Comparison of ENCODE assay signal across 32 mouse cellular contexts in the genomic region with DNA sequence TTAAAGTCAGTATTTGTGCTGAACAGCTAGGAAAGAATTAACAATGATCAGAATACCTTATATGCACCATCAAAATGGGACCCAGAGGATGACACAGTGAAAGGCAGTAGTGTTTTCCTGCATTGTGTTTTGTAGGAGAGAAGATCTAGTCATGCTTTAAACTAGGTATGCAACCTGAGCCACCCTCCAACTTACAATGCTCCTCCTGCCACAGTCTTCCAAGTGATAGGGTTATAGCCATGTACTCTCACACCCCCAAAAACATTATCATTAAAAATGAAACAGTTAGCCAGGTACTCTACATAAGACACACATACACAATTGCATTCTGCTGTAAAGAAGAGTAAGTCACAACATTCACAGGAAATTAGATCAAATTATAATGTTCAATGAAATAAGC. TPM values are rescaled to one million over a fixed set of nuclear protein-coding genes. Genes with fewer than 3 reads are reported as not detected.
DNase-seq lines count a peak whose midpoint lies in the region; ATAC-seq and TF ChIP-seq lines count a peak whose summit lies in the region.
"Had no signal": no experiment of that assay in that cellular context is flagged by ENCODE, and none has a peak within 500 bp of the region (broad histone marks: within the 10 kb centered on the region; RNA-seq: fewer than 3 reads in every experiment).

No protein-coding gene starts in this region.

- H3K4me2 ChIP-seq in forebrain, embryonic 11.5 days (ENCODE audit: low read depth, low read length, severe bottlenecking), result no peak overlapping the region
- no peak overlapping the region; the same call in 1 of the 2 replicates for H3K4me2 ChIP-seq in hindbrain, embryonic 12.5 days (replicated peaks)
- H3K4me2 ChIP-seq in hindbrain, postnatal 0 days (ENCODE audit: low read depth, low read length), result no peak overlapping the region
- no peak overlapping the region for H3K4me2 ChIP-seq in midbrain, embryonic 13.5 days (replicated peaks)
- no peak overlapping the region for H3K4me2 ChIP-seq in midbrain, embryonic 14.5 days (ENCODE audit: low read length)
- peak overlapping the region; percentile 44 for H3K4me2 ChIP-seq in CH12.LX (ENCODE audit: insufficient read depth, low read depth, poor library complexity, severe bottlenecking)
- no peak overlapping the region for H3K4me2 ChIP-seq in kidney, embryonic 16.5 days (replicated peaks; ENCODE audit: low read depth, low read length)
- H3K4me2 ChIP-seq: embryonic facial prominence, embryonic 12.5 days; heart, embryonic 15.5 days; stomach, embryonic 15.5 days had no signal

- no peaks in the 10 kb centered on the region for H3K27me3 ChIP-seq in forebrain, embryonic 10.5 days (ENCODE audit: poor library complexity, severe bottlenecking)
- no peaks in the 10 kb centered on the region for H3K27me3 ChIP-seq in forebrain, embryonic 11.5 days (ENCODE audit: control insufficient read depth, insufficient read depth, low read length)
- H3K27me3 ChIP-seq in hindbrain, embryonic 12.5 days, result no peaks in the 10 kb centered on the region
- no peaks in the 10 kb centered on the region for H3K27me3 ChIP-seq in hindbrain, postnatal 0 days (ENCODE audit: insufficient read depth, low read length)
- H3K27me3 ChIP-seq in midbrain, embryonic 13.5 days, result no peaks in the 10 kb centered on the region
- no peaks in the 10 kb centered on the region for H3K27me3 ChIP-seq in midbrain, embryonic 14.5 days (ENCODE audit: control insufficient read depth, insufficient read depth, low read length)
- no peaks in the 10 kb centered on the region for H3K27me3 ChIP-seq in CH12.LX (replicated peaks)
- no peaks in the 10 kb centered on the region for H3K27me3 ChIP-seq in kidney, embryonic 16.5 days (ENCODE audit: insufficient read depth, low read length)
- H3K27me3 ChIP-seq: embryonic facial prominence, embryonic 12.5 days; heart, embryonic 15.5 days; hindbrain, embryonic 15.5 days; limb, embryonic 13.5 days; liver, embryonic 12.5 days; midbrain, embryonic 12.5 days; stomach, embryonic 15.5 days had no signal

- no peak overlapping the region for H3K9ac ChIP-seq in forebrain, embryonic 11.5 days (ENCODE audit: low read length)
- H3K9ac ChIP-seq in hindbrain, embryonic 12.5 days, result no peak overlapping the region
- H3K9ac ChIP-seq in hindbrain, postnatal 0 days (replicated peaks; ENCODE audit: low read length), result no peak overlapping the region
- H3K9ac ChIP-seq in midbrain, embryonic 13.5 days (replicated peaks), result no peak overlapping the region
- H3K9ac ChIP-seq in midbrain, embryonic 14.5 days (replicated peaks; ENCODE audit: low read length), result no peak overlapping the region
- peak overlapping the region; percentile 94; the same call in 1 of the 2 replicates for H3K9ac ChIP-seq in CH12.LX (ENCODE audit: insufficient read depth, low read depth)
- H3K9ac ChIP-seq in kidney, embryonic 16.5 days (replicated peaks; ENCODE audit: low read length), result no peak overlapping the region
- H3K9ac ChIP-seq: embryonic facial prominence, embryonic 12.5 days; heart, embryonic 15.5 days; hindbrain, embryonic 15.5 days; limb, embryonic 13.5 days; liver, embryonic 12.5 days; midbrain, embryonic 12.5 days; stomach, embryonic 15.5 days had no signal

- TF ChIP-seq CTCF in hindbrain, postnatal 0 days (IDR thresholded peaks at IDR 0.05; ENCODE audit: low read depth), result no peak
- no peak for TF ChIP-seq CTCF in CH12.LX (conservative IDR thresholded peaks at IDR 0.05 in 1 of 2, IDR thresholded peaks at IDR 0.05 in 1 of 2; ENCODE audit: low read depth in 2 of 2, low read length in 2 of 2)

- in situ Hi-C loops in CH12.LX (cut with MboI; ENCODE audit: low pct_ligation_motif_present, low pct_unique_long_range_greater_than_20kb, low sequenced_read_pairs), result loop anchor here (10.0 kb wide), 1 partner anchor 140 kb away; a partner anchor contains a TSS

- H3K9me3 ChIP-seq in forebrain, embryonic 10.5 days, result no peaks in the 10 kb centered on the region
- no peaks in the 10 kb centered on the region for H3K9me3 ChIP-seq in forebrain, embryonic 11.5 days (ENCODE audit: control insufficient read depth, low read length)
- H3K9me3 ChIP-seq in hindbrain, embryonic 12.5 days (replicated peaks), result no peaks in the 10 kb centered on the region
- H3K9me3 ChIP-seq in hindbrain, postnatal 0 days (ENCODE audit: low read length), result no peaks in the 10 kb centered on the region
- H3K9me3 ChIP-seq in midbrain, embryonic 13.5 days, result no peaks in the 10 kb centered on the region
- no peaks in the 10 kb centered on the region for H3K9me3 ChIP-seq in midbrain, embryonic 14.5 days (ENCODE audit: control insufficient read depth, low read length)
- no peaks in the 10 kb centered on the region for H3K9me3 ChIP-seq in CH12.LX (replicated peaks; ENCODE audit: low read length)
- no peaks in the 10 kb centered on the region for H3K9me3 ChIP-seq in kidney, embryonic 16.5 days (ENCODE audit: low read length)
- H3K9me3 ChIP-seq: embryonic facial prominence, embryonic 12.5 days; heart, embryonic 10.5 days; heart, embryonic 15.5 days; hindbrain, embryonic 15.5 days; limb, embryonic 13.5 days; liver, embryonic 12.5 days; midbrain, embryonic 12.5 days; stomach, embryonic 15.5 days had no signal

- TF ChIP-seq POLR2A in CH12.LX (IDR thresholded peaks at IDR 0.05; ENCODE audit: low read depth, low read length), result no peak

- no peaks in the 10 kb centered on the region for H3K36me3 ChIP-seq in forebrain, embryonic 10.5 days (replicated peaks)
- no peaks in the 10 kb centered on the region for H3K36me3 ChIP-seq in forebrain, embryonic 11.5 days (ENCODE audit: control insufficient read depth, insufficient read depth, low read length)
- no peaks in the 10 kb centered on the region for H3K36me3 ChIP-seq in hindbrain, embryonic 12.5 days
- H3K36me3 ChIP-seq in hindbrain, postnatal 0 days (ENCODE audit: insufficient read depth, low read length), result no peaks in the 10 kb centered on the region
- H3K36me3 ChIP-seq in midbrain, embryonic 13.5 days, result no peaks in the 10 kb centered on the region
- H3K36me3 ChIP-seq in midbrain, embryonic 14.5 days (ENCODE audit: control insufficient read depth, insufficient read depth, low read length), result no peaks in the 10 kb centered on the region
- H3K36me3 ChIP-seq in CH12.LX (replicated peaks in 1 of 2; ENCODE audit: control insufficient read depth in 1 of 2, insufficient read depth in 1 of 2, low read length in 1 of 2), result peaks cover 0 to 9% of the 10 kb centered on the region in 2 experiments
- H3K36me3 ChIP-seq in kidney, embryonic 16.5 days (ENCODE audit: insufficient read depth, low read length), result no peaks in the 10 kb centered on the region
- H3K36me3 ChIP-seq: embryonic facial prominence, embryonic 12.5 days; G1E; heart, embryonic 10.5 days; heart, embryonic 15.5 days; hindbrain, embryonic 15.5 days; limb, embryonic 13.5 days; liver, embryonic 12.5 days; midbrain, embryonic 12.5 days; stomach, embryonic 15.5 days had no signal

- H3K27ac ChIP-seq in forebrain, embryonic 10.5 days, result peak overlapping the region; percentile 79; the same call in 1 of the 2 replicates
- no peak overlapping the region for H3K27ac ChIP-seq in forebrain, embryonic 11.5 days (ENCODE audit: low read depth, low read length)
- H3K27ac ChIP-seq in hindbrain, embryonic 12.5 days, result 0 out of 2 replicates have a peak overlapping the region, but pooled peaks have one; percentile 49
- no peak overlapping the region for H3K27ac ChIP-seq in hindbrain, postnatal 0 days
- H3K27ac ChIP-seq in midbrain, embryonic 13.5 days, result peak overlapping the region; percentile 78; the same call in 1 of the 2 replicates
- no peak overlapping the region for H3K27ac ChIP-seq in midbrain, embryonic 14.5 days (replicated peaks; ENCODE audit: low read depth, low read length)
- H3K27ac ChIP-seq in CH12.LX (ENCODE audit: insufficient read depth, low read depth), result no peak overlapping the region
- H3K27ac ChIP-seq in kidney, embryonic 16.5 days (ENCODE audit: low read length), result no peak overlapping the region
- H3K27ac ChIP-seq: embryonic facial prominence, embryonic 12.5 days; heart, embryonic 10.5 days; heart, embryonic 15.5 days; limb, embryonic 13.5 days; liver, embryonic 12.5 days; stomach, embryonic 15.5 days had no signal

- no peak for DNase-seq in forebrain, embryonic 10.5 days (ENCODE audit: extremely low spot score, low spot score)
- no peak for DNase-seq in forebrain, embryonic 11.5 days (ENCODE audit: low spot score)
- no peak for DNase-seq in hindbrain, postnatal 0 days (ENCODE audit: low spot score)
- no peak for DNase-seq in midbrain, embryonic 14.5 days
- no peak for DNase-seq in CH12.LX (ENCODE audit: extremely low read depth)
- DNase-seq: adrenal gland, postnatal 10 days; cerebellum, adult 11 months; cerebellum, adult 9-10 months; cerebellum, postnatal 36 days; gastrocnemius, postnatal 25 days; heart, adult 11 months; kidney, adult 9 months; kidney, postnatal 14 days; lung, adult 18-20 months; lung, postnatal 4 days; right cerebral cortex, postnatal 25 days; thymus, postnatal 14 days had no signal

- H3K4me1 ChIP-seq in forebrain, embryonic 10.5 days, result peaks cover 24% of the 10 kb centered on the region
- no peaks in the 10 kb centered on the region for H3K4me1 ChIP-seq in forebrain, embryonic 11.5 days (replicated peaks; ENCODE audit: control insufficient read depth, insufficient read depth, low read length)
- H3K4me1 ChIP-seq in hindbrain, embryonic 12.5 days, result peaks cover 9% of the 10 kb centered on the region; the same call in 1 of the 2 replicates
- H3K4me1 ChIP-seq in hindbrain, postnatal 0 days (ENCODE audit: insufficient read depth, low read length), result no peaks in the 10 kb centered on the region
- H3K4me1 ChIP-seq in midbrain, embryonic 13.5 days (replicated peaks), result peaks cover 15% of the 10 kb centered on the region
- peaks cover 5% of the 10 kb centered on the region; the same call in 1 of the 2 replicates for H3K4me1 ChIP-seq in midbrain, embryonic 14.5 days (ENCODE audit: control insufficient read depth, insufficient read depth, low read length)
- peaks cover 6 to 74% of the 10 kb centered on the region in 2 experiments; a peak in 3 of 4 replicates for H3K4me1 ChIP-seq in CH12.LX (ENCODE audit: control insufficient read depth in 1 of 2, insufficient read depth in 2 of 2)
- H3K4me1 ChIP-seq in kidney, embryonic 16.5 days (ENCODE audit: insufficient read depth, low read length), result 0 out of 2 replicates have a peak, but pooled peaks cover 3% of the 10 kb centered on the region
- H3K4me1 ChIP-seq: embryonic facial prominence, embryonic 12.5 days; heart, embryonic 10.5 days; heart, embryonic 15.5 days; stomach, embryonic 15.5 days had no signal

- H3K79me2 ChIP-seq in CH12.LX (replicated peaks; ENCODE audit: control insufficient read depth, extremely low read depth, insufficient read depth, poor library complexity, severe bottlenecking), result peaks cover 57% of the 10 kb centered on the region

- no peak for TF ChIP-seq EP300 in CH12.LX (IDR thresholded peaks at IDR 0.05; ENCODE audit: low read length)

- H3K4me3 ChIP-seq in forebrain, embryonic 10.5 days, result no peak overlapping the region
- no peak overlapping the region for H3K4me3 ChIP-seq in forebrain, embryonic 11.5 days (ENCODE audit: low read depth, low read length)
- no peak overlapping the region for H3K4me3 ChIP-seq in hindbrain, embryonic 12.5 days
- no peak overlapping the region for H3K4me3 ChIP-seq in hindbrain, postnatal 0 days (ENCODE audit: low read length)
- H3K4me3 ChIP-seq in midbrain, embryonic 13.5 days (replicated peaks), result no peak overlapping the region
- no peak overlapping the region for H3K4me3 ChIP-seq in midbrain, embryonic 14.5 days (replicated peaks; ENCODE audit: low read depth, low read length)
- peak overlapping the region in 1 of 3 experiments; percentile 37 for H3K4me3 ChIP-seq in CH12.LX (replicated peaks in 1 of 3; ENCODE audit: low read depth in 2 of 3, low read length in 2 of 3, poor library complexity in 1 of 3)
- no peak overlapping the region for H3K4me3 ChIP-seq in kidney, embryonic 16.5 days (ENCODE audit: low read length)
- H3K4me3 ChIP-seq: embryonic facial prominence, embryonic 12.5 days; heart, embryonic 10.5 days; heart, embryonic 15.5 days; hindbrain, embryonic 15.5 days; limb, embryonic 13.5 days; liver, embryonic 12.5 days; midbrain, embryonic 12.5 days; stomach, embryonic 15.5 days had no signal

- ATAC-seq in forebrain, embryonic 11.5 days (replicated peaks; ENCODE audit: low FRiP score), result no peak
- ATAC-seq in hindbrain, embryonic 12.5 days (ENCODE audit: low FRiP score), result no peak
- no peak for ATAC-seq in hindbrain, postnatal 0 days
- no peak for ATAC-seq in midbrain, embryonic 13.5 days
- ATAC-seq in midbrain, embryonic 14.5 days (ENCODE audit: low FRiP score, low TSS enrichment), result no peak
- ATAC-seq in kidney, embryonic 16.5 days (ENCODE audit: low FRiP score, low TSS enrichment), result no peak
- ATAC-seq: intestine, embryonic 16.5 days; liver, embryonic 12.5 days; lung, postnatal 0 days had no signal

- TF ChIP-seq RAD21 in CH12.LX (IDR thresholded peaks at IDR 0.05; ENCODE audit: low read depth, low read length), result no peak

- dilution Hi-C loops in CH12.LX (cut with MboI; ENCODE audit: extremely low pct_ligation_motif_present, extremely low pct_unique_long_range_greater_than_20kb, low sequenced_read_pairs), result no loop called here

RNA-seq across cellular contexts. Expression of a gene that starts 40.4 kb away (rescaled TPM):
- polyA plus RNA-seq in forebrain, embryonic 10.5 days (2016; fragmentation: Nextera tagmentation; extraction: Ambion mirVana), result 0.84 and 0.98 TPM in 2 replicates
- polyA plus RNA-seq in forebrain, embryonic 11.5 days (2014; fragmentation: Nextera tagmentation; extraction: Ambion mirVana), result 1.6 and 2.0 TPM in 2 replicates
- polyA plus RNA-seq in hindbrain, embryonic 12.5 days (2016; fragmentation: Nextera tagmentation; extraction: Ambion mirVana), result 1.5 TPM in 2 replicates
- total RNA-seq in hindbrain, postnatal 0 days (2014; rRNA removed), result 1.2 and 2.0 TPM in 2 replicates
- 1.2 and 1.3 TPM in 2 replicates for polyA plus RNA-seq in hindbrain, postnatal 0 days (2015; fragmentation: Nextera tagmentation; extraction: Ambion mirVana)
- polyA plus RNA-seq in midbrain, embryonic 13.5 days (2015; fragmentation: Nextera tagmentation; extraction: Ambion mirVana), result 0.61 and 1.2 TPM in 2 replicates
- 0.59 and 2.4 TPM in 2 replicates for polyA plus RNA-seq in midbrain, embryonic 14.5 days (2014; fragmentation: Nextera tagmentation; extraction: Ambion mirVana)
- total RNA-seq in CH12.LX (2012; rRNA removed) (120 and 121 TPM in 2 replicates), CH12.LX (2014; rRNA removed) (211 and 250 TPM in 2 replicates)
- polyA plus RNA-seq in CH12.LX (2012; ENCODE audit: insufficient read length, low read depth), result 136 and 146 TPM in 2 replicates
- polyA plus RNA-seq in kidney, embryonic 16.5 days (2015; fragmentation: Nextera tagmentation; extraction: Ambion mirVana), result 5.0 and 5.6 TPM in 2 replicates
- polyA plus RNA-seq: C2C12, G1E had no signal

Comparison
In these comparisons a context has a peak if more than half of its experiments do, and no peak if none do; other contexts are left out.
1. H3K27ac ChIP-seq: peak in forebrain, embryonic 10.5 days (single experiment), hindbrain, embryonic 12.5 days (single experiment) and midbrain, embryonic 13.5 days (single experiment); none in forebrain, embryonic 11.5 days (single experiment), hindbrain, postnatal 0 days (single experiment), midbrain, embryonic 14.5 days (single experiment), CH12.LX (single experiment) and kidney, embryonic 16.5 days (single experiment).
2. RNA of a gene that starts 40.4 kb away (polyA plus RNA-seq): 136 to 146 TPM in CH12.LX; 5.0 to 5.6 TPM in kidney, embryonic 16.5 days, 0.59 to 2.4 TPM in midbrain, embryonic 14.5 days, 1.6 to 2.0 TPM in forebrain, embryonic 11.5 days, 1.5 TPM in hindbrain, embryonic 12.5 days, 1.2 to 1.3 TPM in hindbrain, postnatal 0 days, 0.84 to 0.98 TPM in forebrain, embryonic 10.5 days and 0.61 to 1.2 TPM in midbrain, embryonic 13.5 days; every median in the first group is over 10 times any median in the second.